Mouse (Mus musculus) NIH3T3 (cell line): Measurements from ENCODE around the gene Nop56.

ENCODE experiments used
- DNase-seq: peaks from one replicate; pipeline ENCODE4 v3.0.0-alpha.2; 2012; ENCODE audit warnings: low read depth

The Nop56 gene

DNA sequence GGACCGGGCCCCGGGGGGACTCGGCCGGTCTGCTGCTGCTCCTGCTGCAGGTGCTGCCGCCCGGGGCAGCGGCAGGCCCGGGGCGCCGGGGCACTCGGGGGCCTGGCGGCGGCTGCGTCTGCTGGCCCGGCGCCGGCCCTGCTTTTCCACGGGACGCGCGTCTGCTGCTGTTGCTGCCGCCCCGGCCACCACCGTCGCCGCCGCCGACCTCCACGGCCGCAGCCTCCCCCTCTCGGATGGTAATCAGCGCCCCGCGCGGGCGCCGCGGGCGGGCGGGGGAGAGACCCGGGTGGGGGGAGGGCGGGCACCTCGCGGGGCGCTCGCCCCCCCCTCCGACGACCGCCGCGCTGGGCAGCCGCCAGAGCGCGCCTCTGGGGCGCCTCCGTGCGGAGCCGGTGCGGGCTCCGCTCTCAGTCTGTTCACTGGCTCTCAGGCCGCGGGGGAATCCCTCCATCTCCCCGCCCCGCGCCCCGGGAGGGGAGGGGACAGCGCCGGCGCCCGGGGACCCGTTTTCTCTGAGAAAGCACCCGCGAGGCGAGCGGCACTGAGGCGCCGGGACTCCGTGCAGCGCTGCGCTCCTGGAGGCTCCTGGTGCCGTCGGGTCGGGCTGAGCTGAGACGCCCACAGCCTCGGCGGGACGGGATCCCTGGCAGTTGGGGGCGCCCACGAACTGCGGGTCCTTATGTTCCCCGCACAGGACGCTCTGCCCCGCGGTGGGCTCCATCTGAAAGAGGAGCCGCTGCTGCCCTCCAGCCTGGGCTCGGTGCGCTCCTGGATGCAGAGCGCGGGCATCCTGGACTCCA is 21.3 kb downstream of the Nop56 start:
- DNase-seq, result no peak

DNA sequence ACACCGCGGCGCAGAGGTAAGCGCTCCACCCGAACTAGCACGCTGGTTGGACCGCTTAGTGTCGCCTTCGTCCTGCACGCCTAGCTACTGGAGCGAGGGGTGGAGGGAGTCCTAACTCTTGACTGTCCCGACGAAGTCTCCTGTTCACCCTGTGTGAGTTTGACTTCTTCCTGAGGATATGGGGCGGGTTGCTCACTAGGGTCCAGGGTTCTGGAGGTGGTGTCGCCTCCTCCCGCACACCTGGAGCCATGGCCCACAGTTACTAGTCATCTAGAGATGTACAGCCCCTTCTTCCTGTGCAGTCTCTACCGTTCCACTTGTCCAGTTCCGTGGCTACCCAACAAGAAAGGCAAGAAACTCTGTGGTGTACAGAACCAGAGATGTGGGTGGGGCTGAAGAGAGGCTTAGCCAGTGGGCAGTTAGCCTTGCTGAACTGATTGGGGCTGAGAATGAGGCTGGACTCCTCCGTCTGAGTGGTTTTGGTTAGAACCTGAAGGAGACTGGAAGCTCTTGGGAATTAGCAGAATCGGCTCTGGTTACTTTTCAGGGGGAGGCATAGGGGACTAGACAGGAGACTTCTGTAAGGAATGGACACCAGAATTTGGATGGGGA is 22.0 kb downstream of the Nop56 start:
- no peak for DNase-seq

DNA sequence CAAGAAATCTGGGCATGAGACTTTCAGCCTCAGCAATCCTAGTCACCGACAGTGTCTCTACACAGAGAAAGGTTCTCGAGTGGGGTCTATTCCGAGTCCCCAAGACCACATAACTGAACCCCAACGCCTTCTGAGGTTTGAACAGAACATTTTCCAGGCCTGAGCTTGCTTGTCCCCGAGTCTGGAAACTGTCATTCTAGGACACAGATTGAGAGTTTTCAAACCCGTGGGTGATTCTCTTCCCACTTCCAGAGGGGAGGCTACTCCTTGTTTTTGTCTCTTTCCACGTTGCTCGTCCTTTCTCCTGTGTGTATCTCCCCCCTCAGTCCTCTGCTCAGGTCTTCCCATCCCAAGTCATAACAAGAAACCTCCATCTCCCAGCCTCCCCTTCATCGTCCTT is 23.4 kb downstream of the Nop56 start:
- DNase-seq, result no peak

DNA sequence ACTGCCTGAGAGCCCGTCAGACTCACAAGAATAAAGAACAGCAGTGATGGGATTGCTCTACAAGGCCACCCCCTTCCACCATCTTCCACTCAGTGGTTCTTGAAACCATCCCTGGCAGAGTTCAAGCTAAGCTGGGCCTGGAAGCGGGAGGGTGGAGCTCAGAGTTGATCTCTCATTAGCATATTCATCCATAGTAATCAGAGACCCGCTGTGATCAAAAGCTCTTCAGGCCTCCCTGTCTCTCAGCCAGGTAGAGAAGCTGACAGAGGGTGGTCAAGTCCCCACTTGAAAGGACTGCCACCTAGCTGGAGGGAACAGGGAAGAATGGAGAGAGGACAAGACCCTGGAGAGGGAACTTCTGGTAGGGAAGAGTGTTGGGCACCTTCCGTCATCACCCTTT is 28.8 kb downstream of the Nop56 start:
- no peak for DNase-seq

DNA sequence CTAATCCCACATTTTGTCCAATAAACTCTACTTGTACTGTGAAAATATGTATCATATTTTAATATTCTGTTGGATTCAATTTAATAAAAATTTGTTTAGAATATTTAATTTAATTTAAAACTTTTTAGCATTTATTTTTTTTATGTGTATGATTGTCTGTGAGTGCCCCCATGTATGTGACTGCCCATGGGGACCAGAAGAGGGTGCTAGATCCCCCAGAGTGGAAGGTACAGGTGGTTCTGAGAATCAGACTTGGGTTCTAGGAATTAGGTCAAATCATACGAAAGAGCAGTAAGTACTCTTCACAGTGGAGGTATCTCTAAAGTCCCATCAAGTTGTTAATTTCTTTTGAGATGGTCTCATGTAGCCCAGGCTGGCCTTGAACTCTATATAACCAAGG is 52.8 kb downstream of the Nop56 start:
- no peak for DNase-seq
